Mouse (Mus musculus): ENCODE measurements around the gene Aqp2. TPM values are rescaled to one million over a fixed set of nuclear protein-coding genes. Genes with fewer than 3 reads are reported as not detected.
A peak's percentile ranks its signal among the peaks of the same experiment; 100 is the strongest.

Gene Aqp2
- polyA plus RNA-seq, 1 experiment from 2014 or later, result not detected

GRCm38 (mm10) chr15:99614273-99614672, 35.4 kb downstream of the Aqp2 start:
- DNase-seq (ENCODE audit: low spot score) (no peak), ATAC-seq (ENCODE audit: low FRiP score, low TSS enrichment) (no peak)
- H3K27me3 ChIP-seq (ENCODE audit: control insufficient read depth, insufficient read depth, low read length), result no peaks in the 10 kb centered on the region
- H3K4me2 ChIP-seq (replicated peaks; ENCODE audit: low read depth), result no peak overlapping the region
- H3K27ac ChIP-seq (replicated peaks), result no peak overlapping the region
- no peak overlapping the region for H3K9ac ChIP-seq (ENCODE audit: low read length)
- WGBS, result 63% methylated on average over 13 of the region's 13 CpGs
- H3K4me3 ChIP-seq (ENCODE audit: low read depth, low read length), result no peak overlapping the region
- no peaks in the 10 kb centered on the region for H3K9me3 ChIP-seq (ENCODE audit: control insufficient read depth, low read length)
- H3K4me1 ChIP-seq (replicated peaks; ENCODE audit: control insufficient read depth, insufficient read depth), result 0 out of 2 replicates have a peak, but pooled peaks cover 2% of the 10 kb centered on the region
- no peaks in the 10 kb centered on the region for H3K36me3 ChIP-seq (ENCODE audit: control insufficient read depth, insufficient read depth, low read length)
- TF ChIP-seq CTCF (IDR thresholded peaks at IDR 0.05; ENCODE audit: low read depth), result no peak
- no peak for TF ChIP-seq EP300 (optimal IDR thresholded peaks at IDR 0.05)

GRCm38 (mm10) chr15:99614753-99615152, 35.9 kb downstream of the Aqp2 start:
- TF ChIP-seq CTCF (IDR thresholded peaks at IDR 0.05; ENCODE audit: low read depth) (0 out of 2 replicates have a peak, but pooled peaks have one; percentile 1), EP300 (optimal IDR thresholded peaks at IDR 0.05) (no peak)
- H3K9ac ChIP-seq (ENCODE audit: low read length), result no peak overlapping the region
- 0 out of 2 replicates have a peak, but pooled peaks cover 2% of the 10 kb centered on the region for H3K4me1 ChIP-seq (replicated peaks; ENCODE audit: control insufficient read depth, insufficient read depth)
- no peaks in the 10 kb centered on the region for H3K9me3 ChIP-seq (ENCODE audit: control insufficient read depth, low read length)
- peak; percentile 79 for ATAC-seq (ENCODE audit: low FRiP score, low TSS enrichment)
- WGBS, result 8% methylated on average over 12 of the region's 12 CpGs
- H3K4me3 ChIP-seq (ENCODE audit: low read depth, low read length), result no peak overlapping the region
- no peaks in the 10 kb centered on the region for H3K27me3 ChIP-seq (ENCODE audit: control insufficient read depth, insufficient read depth, low read length)
- no peak overlapping the region for H3K27ac ChIP-seq (replicated peaks)
- 0 out of 2 replicates have a peak overlapping the region, but pooled peaks have one; percentile 14 for H3K4me2 ChIP-seq (replicated peaks; ENCODE audit: low read depth)
- no peaks in the 10 kb centered on the region for H3K36me3 ChIP-seq (ENCODE audit: control insufficient read depth, insufficient read depth, low read length)
- peak; percentile 35 for DNase-seq (ENCODE audit: low spot score)

- no peak overlapping the region for H3K4me3 ChIP-seq (ENCODE audit: low read depth, low read length)
- H3K4me2 ChIP-seq (replicated peaks; ENCODE audit: low read depth), result 0 out of 2 replicates have a peak overlapping the region, but pooled peaks have one; percentile 14
- no peaks in the 10 kb centered on the region for H3K36me3 ChIP-seq (ENCODE audit: control insufficient read depth, insufficient read depth, low read length)
- no peaks in the 10 kb centered on the region for H3K27me3 ChIP-seq (ENCODE audit: control insufficient read depth, insufficient read depth, low read length)
- WGBS, result 18% methylated on average over 9 of the region's 9 CpGs
- H3K9ac ChIP-seq (ENCODE audit: low read length), result no peak overlapping the region
- 0 out of 2 replicates have a peak overlapping the region, but pooled peaks have one; percentile 13 for H3K27ac ChIP-seq (replicated peaks)
- ATAC-seq (ENCODE audit: low FRiP score, low TSS enrichment) (peak; percentile 69), DNase-seq (ENCODE audit: low spot score) (peak; percentile 18)
- no peaks in the 10 kb centered on the region for H3K9me3 ChIP-seq (ENCODE audit: control insufficient read depth, low read length)
- 0 out of 2 replicates have a peak, but pooled peaks cover 2% of the 10 kb centered on the region for H3K4me1 ChIP-seq (replicated peaks; ENCODE audit: control insufficient read depth, insufficient read depth)
- TF ChIP-seq CTCF (IDR thresholded peaks at IDR 0.05; ENCODE audit: low read depth), result 0 out of 2 replicates have a peak, but pooled peaks have one; percentile 0
- TF ChIP-seq EP300 (optimal IDR thresholded peaks at IDR 0.05), result no peak
These were observed 36.4 kb downstream of the Aqp2 start for GRCm38 (mm10) chr15:99615246-99615645.

- H3K9ac ChIP-seq (ENCODE audit: low read length), result no peak overlapping the region
- ATAC-seq (ENCODE audit: low FRiP score, low TSS enrichment), result no peak
- WGBS, result 74% methylated on average over 3 of the region's 3 CpGs
- no peak overlapping the region for H3K4me3 ChIP-seq (ENCODE audit: low read depth, low read length)
- no peak for DNase-seq (ENCODE audit: low spot score)
- H3K36me3 ChIP-seq (ENCODE audit: control insufficient read depth, insufficient read depth, low read length), result peaks cover 8% of the 10 kb centered on the region; the same call in 1 of the 2 replicates
- H3K9me3 ChIP-seq (ENCODE audit: control insufficient read depth, low read length), result no peaks in the 10 kb centered on the region
- H3K27me3 ChIP-seq (ENCODE audit: control insufficient read depth, insufficient read depth, low read length), result no peaks in the 10 kb centered on the region
- H3K4me2 ChIP-seq (replicated peaks; ENCODE audit: low read depth), result no peak overlapping the region
- TF ChIP-seq CTCF (IDR thresholded peaks at IDR 0.05; ENCODE audit: low read depth) (no peak), EP300 (optimal IDR thresholded peaks at IDR 0.05) (no peak)
- H3K4me1 ChIP-seq (replicated peaks; ENCODE audit: control insufficient read depth, insufficient read depth), result 0 out of 2 replicates have a peak, but pooled peaks cover 2% of the 10 kb centered on the region
- H3K27ac ChIP-seq (replicated peaks), result no peak overlapping the region
These were observed 39.7 kb downstream of the Aqp2 start for GRCm38 (mm10) chr15:99618595-99618994.

- no peak for TF ChIP-seq CTCF (IDR thresholded peaks at IDR 0.05; ENCODE audit: low read depth)
- no peak for TF ChIP-seq EP300 (optimal IDR thresholded peaks at IDR 0.05)
- H3K9me3 ChIP-seq (ENCODE audit: control insufficient read depth, low read length), result no peaks in the 10 kb centered on the region
- no peak overlapping the region for H3K4me3 ChIP-seq (ENCODE audit: low read depth, low read length)
- H3K4me2 ChIP-seq (replicated peaks; ENCODE audit: low read depth), result no peak overlapping the region
- no peak for ATAC-seq (ENCODE audit: low FRiP score, low TSS enrichment)
- H3K27me3 ChIP-seq (ENCODE audit: control insufficient read depth, insufficient read depth, low read length), result no peaks in the 10 kb centered on the region
- no peak overlapping the region for H3K27ac ChIP-seq (replicated peaks)
- H3K9ac ChIP-seq (ENCODE audit: low read length), result no peak overlapping the region
- peaks cover 14% of the 10 kb centered on the region for H3K36me3 ChIP-seq (ENCODE audit: control insufficient read depth, insufficient read depth, low read length)
- DNase-seq (ENCODE audit: low spot score), result no peak
- WGBS, result 69% methylated on average over 4 of the region's 4 CpGs
- 0 out of 2 replicates have a peak, but pooled peaks cover 2% of the 10 kb centered on the region for H3K4me1 ChIP-seq (replicated peaks; ENCODE audit: control insufficient read depth, insufficient read depth)
These were observed 41.0 kb downstream of the Aqp2 start for GRCm38 (mm10) chr15:99619821-99620220.

- DNase-seq (ENCODE audit: low spot score) (no peak), ATAC-seq (ENCODE audit: low FRiP score, low TSS enrichment) (no peak)
- WGBS, result 79% methylated on average over 11 of the region's 11 CpGs
- Histone ChIP-seq H3K9ac (ENCODE audit: low read length) (no peak overlapping the region), H3K27me3 (ENCODE audit: control insufficient read depth, insufficient read depth, low read length) (no peaks in the 10 kb centered on the region), H3K4me2 (replicated peaks; ENCODE audit: low read depth) (no peak overlapping the region), H3K36me3 (ENCODE audit: control insufficient read depth, insufficient read depth, low read length) (peaks cover 15% of the 10 kb centered on the region), H3K4me3 (ENCODE audit: low read depth, low read length) (no peak overlapping the region), H3K9me3 (ENCODE audit: control insufficient read depth, low read length) (no peaks in the 10 kb centered on the region), H3K27ac (replicated peaks) (no peak overlapping the region), H3K4me1 (replicated peaks; ENCODE audit: control insufficient read depth, insufficient read depth) (no peaks in the 10 kb centered on the region)
- TF ChIP-seq CTCF (IDR thresholded peaks at IDR 0.05; ENCODE audit: low read depth), result no peak
These were observed 43.2 kb downstream of the Aqp2 start for GRCm38 (mm10) chr15:99622063-99622462.
